Mouse (Mus musculus) right cerebral cortex, postnatal 10 days (tissue): ENCODE data around the gene Hyal2.

Source experiments
- DNase-seq, 2 experiments: peaks; one replicate each; pipeline ENCODE4 v3.0.0; 2021; ENCODE audit warnings: low spot score in 2 of 2

Gene Hyal2

DNA sequence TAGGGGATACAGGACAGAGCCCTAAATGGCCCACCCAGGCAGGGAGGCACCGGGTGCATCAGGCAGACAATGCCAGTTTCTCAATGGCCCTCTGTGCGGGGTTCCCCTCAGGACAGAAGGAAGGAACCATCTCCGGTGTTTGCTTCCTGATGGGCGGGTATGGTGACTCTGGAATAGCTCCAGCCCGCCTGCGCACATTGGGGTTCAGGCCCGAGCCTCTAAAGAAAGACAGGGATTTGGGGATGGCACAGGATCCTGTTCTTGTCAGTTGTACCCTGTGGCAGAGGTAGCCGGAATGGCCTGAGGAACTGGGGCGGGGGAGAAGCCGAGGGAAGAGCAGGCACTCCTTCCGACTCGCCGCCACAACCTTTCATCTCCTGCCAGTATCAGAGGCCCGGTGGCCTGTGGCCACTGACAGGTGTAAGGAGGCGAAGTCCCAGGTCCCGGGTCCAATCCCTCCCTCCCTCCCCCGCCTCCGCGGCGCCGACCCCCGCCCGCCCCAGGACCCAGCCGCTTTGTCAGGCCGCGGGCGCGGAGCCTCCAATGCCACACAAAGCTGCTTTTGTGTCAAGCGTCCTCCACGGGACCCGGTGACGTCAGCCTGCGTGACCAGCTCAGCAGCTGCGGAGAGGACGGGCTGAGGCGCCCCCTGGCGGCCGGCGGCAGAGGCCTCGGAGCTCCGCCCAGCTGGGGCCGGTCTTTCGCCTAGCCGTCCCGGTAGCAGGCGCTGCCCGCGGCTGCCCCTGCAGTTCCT lies 44.6 kb downstream of the Hyal2 start:
- DNase-seq = peak; percentile 98 to 99

DNA sequence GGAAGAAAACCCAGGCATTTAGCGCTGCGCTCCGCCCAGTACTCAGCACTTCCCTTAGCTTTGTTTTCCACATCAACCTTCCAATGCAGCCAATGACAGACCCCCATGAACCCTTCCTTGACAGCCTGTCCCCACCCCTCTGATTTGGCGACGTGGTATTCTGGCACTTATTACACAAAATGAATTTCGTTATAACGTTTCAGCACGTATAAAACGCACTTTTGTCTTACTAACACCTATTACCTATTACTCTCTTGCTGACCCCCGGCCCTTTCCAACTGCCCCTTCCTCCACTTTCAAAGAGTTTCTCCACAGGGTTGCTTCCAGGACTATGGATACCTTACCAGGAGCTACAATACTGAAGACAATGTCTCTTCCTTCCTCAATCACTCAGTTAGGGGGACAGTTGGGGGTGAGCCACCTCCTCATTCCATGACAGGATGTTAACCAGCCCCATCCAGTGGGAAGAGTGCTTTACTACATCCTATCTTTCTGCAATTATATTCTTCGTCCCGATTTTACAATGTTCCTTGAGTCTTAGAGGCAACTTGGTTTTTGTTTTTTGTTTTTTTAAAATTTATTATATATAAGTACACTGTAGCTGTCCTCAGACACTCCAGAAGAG lies 45.3 kb downstream of the Hyal2 start:
- no peak for DNase-seq

DNA sequence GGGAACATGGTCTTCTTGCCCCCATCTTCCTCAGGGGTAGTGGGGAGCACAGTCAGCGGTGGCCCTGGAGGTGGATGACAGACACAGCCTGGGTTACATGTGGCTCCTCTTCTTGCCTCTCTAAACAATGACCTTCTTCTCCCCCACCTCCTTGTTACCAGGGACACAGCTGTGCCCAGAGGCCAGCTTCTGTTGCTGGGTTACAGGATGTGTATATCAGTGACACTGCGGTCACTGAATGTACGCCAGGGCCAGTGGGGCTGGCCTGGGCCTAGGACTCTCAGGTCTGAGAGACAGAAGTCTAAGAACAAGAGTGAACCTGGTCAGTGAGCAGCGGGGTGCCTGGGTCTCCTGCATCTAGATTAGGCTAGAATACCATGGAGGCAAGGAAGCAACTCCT lies 47.3 kb downstream of the Hyal2 start:
- no peak for DNase-seq

DNA sequence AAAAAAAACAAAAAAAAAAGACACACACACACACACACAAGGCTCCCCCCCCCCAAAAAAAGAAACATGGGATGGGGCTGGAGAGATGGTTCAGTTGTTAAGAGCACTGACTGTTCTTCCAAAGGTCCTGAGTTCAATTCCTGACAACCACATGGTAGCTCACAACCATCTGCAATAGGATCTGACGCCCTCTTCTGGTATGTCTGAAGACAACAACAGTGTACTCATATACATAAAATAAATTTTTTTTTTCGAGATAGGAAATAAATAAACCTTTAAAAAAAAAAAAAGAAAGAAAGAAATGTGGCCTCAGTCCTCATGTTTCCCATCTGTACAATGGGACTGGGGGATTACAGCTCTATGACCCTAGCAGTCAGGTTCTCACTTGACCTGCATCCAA lies 49.7 kb downstream of the Hyal2 start:
- no peak for DNase-seq

DNA sequence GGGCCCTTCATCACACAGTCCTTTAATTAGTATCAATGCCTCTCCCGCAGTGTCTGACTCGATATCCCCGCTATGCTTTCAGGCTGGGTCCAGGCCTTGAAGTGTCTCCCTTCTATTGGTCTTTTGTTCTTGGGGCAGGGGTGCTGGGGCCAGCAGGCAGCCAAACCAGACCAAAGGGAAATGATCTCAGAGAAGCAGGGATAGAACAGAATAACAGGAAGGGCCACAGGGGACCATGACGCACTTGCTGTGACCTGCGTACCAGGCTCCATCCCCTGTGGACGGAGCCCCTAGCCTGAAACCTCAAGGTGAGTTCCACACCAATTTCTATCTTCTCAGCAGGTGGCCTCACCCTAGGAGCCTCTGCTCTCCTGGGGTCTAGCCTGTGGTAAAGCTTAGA lies 50.4 kb downstream of the Hyal2 start:
- no peak for DNase-seq

- DNase-seq = no peak
Observed at GRCm38 (mm10) chr9:107618778-107619545, 51.2 kb downstream of the Hyal2 start.

DNA sequence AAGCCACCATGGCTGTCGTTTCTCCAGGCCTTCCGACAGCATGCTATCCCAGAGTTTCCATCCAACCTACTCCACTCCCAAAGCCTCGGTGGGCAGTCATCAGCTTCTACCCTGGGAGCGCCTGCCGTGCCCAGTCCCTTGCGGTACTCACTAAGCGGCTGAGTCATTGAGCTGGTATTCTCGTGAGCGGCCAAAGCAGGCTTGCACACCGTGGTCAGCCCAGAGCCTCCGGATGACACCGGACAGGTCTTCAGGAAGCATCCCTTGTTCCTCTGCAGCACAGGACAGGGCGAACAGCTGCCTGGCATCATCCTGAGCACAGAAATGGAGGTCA lies 51.8 kb downstream of the Hyal2 start:
- DNase-seq = no peak

DNA sequence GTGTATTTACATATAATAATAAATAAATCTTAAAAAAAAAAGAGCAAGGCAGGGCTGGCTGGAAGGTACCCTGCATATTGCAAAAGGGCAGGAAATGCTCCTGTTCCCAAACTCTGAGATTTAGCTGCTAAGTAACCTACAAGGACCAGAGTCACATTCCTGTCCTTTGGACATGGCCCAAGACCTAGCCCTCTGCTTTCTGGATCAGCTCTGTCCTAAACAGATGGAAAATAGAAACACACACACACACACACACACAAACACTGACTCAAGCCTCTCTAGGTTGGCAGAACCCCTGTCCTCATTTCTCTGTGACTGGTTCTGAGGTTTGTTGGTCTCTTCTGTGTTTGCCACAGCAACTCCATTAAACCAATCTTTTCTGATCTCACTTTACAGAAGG lies 53.2 kb downstream of the Hyal2 start:
- no peak for DNase-seq
